Mouse (Mus musculus) ES-Bruce4 (cell line): Measurements from ENCODE around the gene Acp6.

Experiments used
- CTCF ChIP-seq: IDR thresholded peaks from one replicate; pipeline ENCODE4 v1.8.1; 2011; ENCODE audit warnings: low read depth, low read length
- POLR2A ChIP-seq: IDR thresholded peaks from one replicate; pipeline ENCODE4 v1.8.1; 2011; ENCODE audit warnings: low read length; ENCODE audit not compliant: insufficient read depth

DNA sequence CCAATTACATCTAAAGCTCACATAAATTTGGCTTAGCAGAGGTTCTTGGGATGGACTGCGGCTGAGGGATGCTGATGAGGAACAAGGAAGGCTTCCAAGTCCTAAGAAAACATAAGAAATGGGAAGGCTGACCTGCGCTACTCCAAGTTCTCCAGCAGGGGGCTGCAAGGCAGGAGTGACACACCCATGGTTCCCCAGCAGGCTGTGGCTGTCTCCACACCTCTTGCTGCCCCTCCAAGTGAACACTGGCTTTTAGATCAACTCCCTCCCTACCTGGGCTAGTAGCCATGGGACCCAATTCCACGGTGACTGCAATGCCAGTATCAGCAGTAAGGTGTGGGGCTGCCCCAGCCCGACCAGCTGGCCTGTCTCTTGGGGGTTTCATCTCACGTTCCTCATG lies 43.4 kb downstream of the Acp6 start:
- TF ChIP-seq CTCF (peak; percentile 71), POLR2A (no peak)
